Mouse (Mus musculus) 3T3-L1 (cell line): ENCODE measurements around the gene Gda.

ENCODE experiments used
- DNase-seq: peaks from one replicate; pipeline ENCODE4 v3.0.0-alpha.2; 2015; ENCODE audit warnings: low read depth, low spot score

The Gda gene

DNA sequence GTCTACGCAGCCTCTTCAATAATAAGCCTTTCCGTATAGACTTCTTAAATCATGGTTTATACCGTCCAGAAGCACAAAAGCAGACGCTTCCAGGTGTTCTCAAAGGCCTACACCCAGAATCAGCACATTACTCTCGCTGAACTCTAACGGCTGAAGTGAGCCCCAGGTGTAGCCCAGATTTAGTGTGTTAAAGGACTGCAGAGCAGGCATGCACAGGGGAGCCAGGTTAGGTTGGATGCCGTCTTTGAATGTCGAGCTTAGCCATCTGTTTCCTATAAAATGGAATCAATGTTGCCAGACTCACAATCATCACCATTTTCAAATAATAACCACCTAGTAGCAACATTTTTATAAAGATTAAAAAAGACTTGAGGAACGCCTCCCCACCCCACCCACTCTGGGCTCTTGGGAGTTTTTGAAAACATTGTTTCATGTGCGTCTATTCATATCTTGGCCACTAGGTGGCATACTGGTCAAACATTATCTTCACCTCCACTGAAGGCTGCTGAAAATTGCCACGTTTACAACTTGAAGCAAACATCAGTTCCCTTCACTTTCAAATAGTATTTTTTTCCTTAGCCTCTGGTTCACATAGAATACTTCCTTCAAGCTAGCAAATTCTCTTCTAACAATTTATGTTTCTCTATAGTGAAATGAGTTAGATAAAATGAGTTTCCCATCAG is 100.0 kb downstream of the Gda start:
- peak; percentile 89 for DNase-seq

DNA sequence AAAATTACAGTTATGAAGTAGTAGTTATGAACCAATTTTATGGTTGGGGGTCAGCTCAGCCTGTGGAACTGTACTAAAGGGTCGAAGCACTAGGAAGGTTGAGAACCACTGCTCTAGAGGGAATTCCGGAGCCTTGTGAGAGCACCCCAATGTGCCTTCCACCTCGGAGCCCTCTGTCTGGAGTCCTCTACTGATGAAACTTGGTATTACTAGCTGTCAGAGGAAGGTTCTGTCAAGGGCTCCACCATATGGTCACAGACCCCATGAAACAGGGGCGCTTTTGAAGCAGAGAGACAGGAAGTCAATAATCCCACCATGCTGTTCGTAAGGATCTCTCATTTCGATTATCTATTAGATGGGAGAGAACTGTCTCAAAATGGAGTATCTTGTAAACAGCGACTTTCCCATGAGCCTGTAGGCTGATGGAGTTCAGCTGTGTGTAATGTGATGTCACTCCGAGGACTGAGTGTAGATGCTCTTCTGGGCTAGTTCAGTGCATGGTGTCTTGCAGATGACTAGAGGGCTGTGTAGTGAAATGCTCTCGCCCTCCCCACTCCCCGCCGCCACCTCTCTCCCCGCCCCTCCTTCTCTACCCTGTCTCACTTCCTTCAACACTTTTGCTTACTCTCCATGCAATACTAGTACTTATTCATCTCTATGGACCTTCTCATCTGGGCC is 100.7 kb downstream of the Gda start:
- peak; percentile 12 for DNase-seq

DNA sequence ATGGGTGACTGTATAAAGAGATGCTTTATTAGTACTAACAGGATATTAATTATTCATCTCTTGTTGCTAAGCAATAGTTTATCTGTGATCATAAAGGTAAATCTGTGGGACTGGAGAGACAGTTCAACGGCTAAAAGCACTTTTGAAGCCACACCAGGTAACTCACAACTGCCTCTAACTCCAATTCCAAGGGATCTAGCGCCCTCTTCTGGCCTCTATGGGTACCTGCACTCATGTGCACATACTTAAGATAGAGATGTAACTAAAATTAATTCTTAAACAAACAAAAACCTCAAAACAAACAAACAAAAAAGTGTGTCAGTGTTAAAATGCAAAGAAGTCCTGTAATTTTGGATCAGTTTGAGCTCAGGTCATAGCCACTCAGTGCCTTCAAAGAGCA is 101.9 kb downstream of the Gda start:
- DNase-seq = peak; percentile 11

DNA sequence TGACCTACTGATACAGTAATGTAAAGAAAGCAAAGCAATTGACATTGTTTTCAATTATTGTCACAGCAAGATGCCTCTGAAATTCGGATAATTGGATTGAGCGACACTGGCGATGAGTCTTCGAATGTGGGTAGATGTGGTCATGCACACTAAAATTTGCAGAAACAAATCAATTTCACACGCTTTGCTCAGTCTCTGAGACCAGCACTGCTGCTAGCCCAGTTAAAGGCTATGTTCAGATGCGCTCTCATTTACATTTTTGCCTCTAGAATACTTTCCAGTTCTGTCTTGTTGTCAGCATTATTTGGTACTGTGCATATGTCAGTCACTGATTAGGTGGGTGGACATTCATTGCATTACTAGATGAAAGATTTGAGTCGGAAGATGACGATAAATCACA is 102.5 kb downstream of the Gda start:
- DNase-seq = no peak

DNA sequence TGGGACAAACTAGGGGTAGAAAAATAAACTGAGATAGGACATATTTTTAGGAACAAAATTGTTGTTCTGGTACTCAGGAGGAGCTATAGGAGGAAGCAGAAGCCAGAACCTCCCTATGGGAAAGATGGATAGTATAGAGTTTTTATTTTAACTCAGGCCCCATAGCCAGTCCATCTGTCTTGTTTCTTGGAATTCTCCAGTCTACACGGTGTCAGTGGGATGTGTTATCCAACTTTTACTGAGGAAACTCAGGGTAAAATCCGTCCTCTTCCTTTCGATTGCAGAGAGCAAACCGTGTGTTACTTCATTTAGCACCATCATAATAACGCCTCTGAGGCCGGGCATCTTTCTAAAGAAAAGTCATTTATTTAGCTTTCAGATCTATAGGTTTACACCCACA is 104.1 kb downstream of the Gda start:
- no peak for DNase-seq

DNA sequence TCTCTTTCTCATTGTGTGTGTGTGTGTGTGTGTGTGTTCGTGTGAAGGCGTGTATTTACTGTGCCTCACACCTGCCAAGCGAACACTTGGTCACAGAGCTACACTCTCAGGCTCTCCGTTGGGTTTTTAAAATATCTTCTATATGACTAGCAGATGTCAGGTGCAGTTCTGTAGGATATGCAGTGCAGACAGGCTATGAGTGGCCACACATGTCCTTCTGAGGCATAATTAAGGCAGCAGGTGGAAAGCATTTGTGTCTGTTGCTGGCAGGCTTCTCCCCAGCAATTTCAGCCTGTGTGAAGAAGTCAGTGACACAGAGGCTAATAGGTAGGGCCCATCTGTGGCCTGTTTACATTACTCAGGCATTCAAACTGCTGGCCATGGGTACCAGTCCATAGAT is 104.7 kb downstream of the Gda start:
- DNase-seq = no peak

DNA sequence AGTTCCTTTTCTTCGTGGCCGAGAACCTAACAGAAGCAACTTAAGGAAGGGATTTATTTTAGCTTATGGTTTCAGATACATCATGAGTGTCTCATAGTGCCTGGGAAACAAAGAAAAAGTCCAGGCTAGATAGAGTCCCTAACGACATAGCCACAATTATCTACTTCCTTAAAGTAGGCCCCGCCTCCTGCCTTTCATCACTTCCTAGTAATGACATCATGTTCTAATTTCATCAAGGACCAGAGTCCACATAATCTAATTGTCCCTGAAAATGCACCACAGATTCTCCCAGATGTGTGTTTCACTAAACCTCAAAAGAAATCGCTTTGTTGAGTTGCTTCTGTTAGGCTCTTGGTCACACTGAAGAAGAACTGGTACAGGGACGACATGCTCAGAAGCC is 115.5 kb downstream of the Gda start:
- no peak for DNase-seq

DNA sequence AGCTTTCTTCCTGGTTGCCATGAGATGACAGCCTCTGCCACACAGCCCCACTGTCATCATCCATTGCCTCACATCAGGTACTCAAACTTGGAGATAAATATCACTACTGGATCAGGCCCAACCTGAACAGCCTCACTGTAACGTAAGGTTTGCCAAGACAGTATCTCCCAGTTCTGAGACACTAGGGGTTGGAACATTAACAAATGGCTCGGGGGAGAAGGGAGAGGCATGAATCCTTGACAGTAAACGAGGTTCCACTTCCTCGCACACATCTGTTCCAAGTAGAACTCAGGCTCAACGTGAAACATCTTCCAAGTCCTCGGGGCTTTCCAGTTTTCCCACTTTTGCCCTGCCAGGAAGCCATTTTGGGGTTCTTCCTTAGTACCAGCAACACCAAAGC is 123.6 kb downstream of the Gda start:
- no peak for DNase-seq

DNA sequence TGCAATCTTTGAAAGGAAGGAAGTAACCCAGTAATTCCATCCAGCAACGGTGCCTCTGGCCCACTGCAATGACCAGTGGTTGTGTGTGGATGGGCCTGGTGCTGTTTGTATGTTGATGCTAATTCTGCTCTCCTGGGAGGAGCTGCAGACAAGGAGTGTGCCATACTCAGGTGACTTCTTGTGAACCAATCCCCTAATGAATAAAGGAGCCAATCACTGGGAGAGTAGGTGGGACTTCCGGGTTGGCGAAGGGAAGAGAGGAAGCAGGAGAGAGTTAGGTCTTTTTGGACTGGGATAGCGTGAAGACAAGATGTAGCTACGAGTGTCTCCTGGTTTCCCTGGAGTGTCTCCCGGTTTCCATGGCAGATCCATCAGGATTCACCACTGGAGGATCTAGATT is 126.6 kb downstream of the Gda start:
- no peak for DNase-seq
